Mouse (Mus musculus) C2C12 (cell line): ENCODE measurements around the gene Csf2rb2. TPM values are rescaled to one million over a fixed set of nuclear protein-coding genes. Genes with fewer than 3 reads are reported as not detected.

Experiments
- H3K27me3 ChIP-seq: one replicate; pipeline ENCODE4 v1.6.1; 2011; ENCODE audit not compliant: control insufficient read depth, insufficient read depth, insufficient read length
- H3K36me3 ChIP-seq: one replicate; pipeline ENCODE4 v1.6.1; 2011; ENCODE audit not compliant: control insufficient read depth, insufficient read depth
- H3K4me3 ChIP-seq: one replicate; pipeline ENCODE4 v1.5.1; 2011; ENCODE audit warnings: mild to moderate bottlenecking, control low read depth; ENCODE audit not compliant: poor library complexity, insufficient read depth, severe bottlenecking
- H3K79me2 ChIP-seq: one replicate; pipeline ENCODE4 v1.6.1; 2011; ENCODE audit not compliant: control insufficient read depth, insufficient read depth
- H3K79me3 ChIP-seq: one replicate; pipeline ENCODE4 v1.6.1; 2011; ENCODE audit warnings: low read depth, control low read depth
- H3ac ChIP-seq: one replicate; pipeline ENCODE3; 2011; ENCODE audit warnings: low read depth; ENCODE audit not compliant: control insufficient read depth, insufficient read length
- CEBPB ChIP-seq: IDR thresholded peaks from one replicate; pipeline ENCODE4 v1.6.1; 2011; ENCODE audit warnings: low read depth, mild to moderate bottlenecking, control low read depth, moderate library complexity
- CTCF ChIP-seq: IDR thresholded peaks from one replicate; pipeline ENCODE4 v1.5.1; 2011; ENCODE audit not compliant: control insufficient read depth, insufficient read depth, insufficient read length
- FOSL1 ChIP-seq: IDR thresholded peaks from one replicate; pipeline ENCODE4 v1.8.0; 2011; ENCODE audit warnings: mild to moderate bottlenecking, low read length; ENCODE audit not compliant: poor library complexity, insufficient read depth, severe bottlenecking
- MAX ChIP-seq: IDR thresholded peaks from one replicate; pipeline ENCODE4 v1.6.1; 2011; ENCODE audit warnings: mild to moderate bottlenecking, control low read depth
- MYOD1 ChIP-seq: IDR thresholded peaks from one replicate; pipeline ENCODE4 v1.6.1; 2011; ENCODE audit warnings: low read depth; ENCODE audit not compliant: control insufficient read depth, insufficient read length
- MYOG ChIP-seq: IDR thresholded peaks from one replicate; pipeline ENCODE4 v1.6.1; 2011; ENCODE audit not compliant: control insufficient read depth, insufficient read length; ENCODE audit errors: extremely low read depth
- USF1 ChIP-seq: IDR thresholded peaks from one replicate; pipeline ENCODE4 v1.6.1; 2011; ENCODE audit warnings: low read depth, mild to moderate bottlenecking, control low read depth, moderate library complexity
- microRNA-seq: library from miRNA; unstranded; fragments of <30 nt; microRNA quantifications from one replicate; pipeline ENCODE4, GENCODE M21; 2019; ENCODE audit warnings: borderline microRNAs expressed
- polyA plus RNA-seq: library from polyadenylated mRNA; unstranded; fragments of >200 nt; fragmentation: generic; extraction: Trizol; gene quantifications from one replicate; pipeline ENCODE4 v1.2.1, GENCODE M21; 2012; ENCODE audit warnings: missing spikeins

Gene Csf2rb2
- polyA plus RNA-seq, 1 experiment: 0.08 TPM

DNA sequence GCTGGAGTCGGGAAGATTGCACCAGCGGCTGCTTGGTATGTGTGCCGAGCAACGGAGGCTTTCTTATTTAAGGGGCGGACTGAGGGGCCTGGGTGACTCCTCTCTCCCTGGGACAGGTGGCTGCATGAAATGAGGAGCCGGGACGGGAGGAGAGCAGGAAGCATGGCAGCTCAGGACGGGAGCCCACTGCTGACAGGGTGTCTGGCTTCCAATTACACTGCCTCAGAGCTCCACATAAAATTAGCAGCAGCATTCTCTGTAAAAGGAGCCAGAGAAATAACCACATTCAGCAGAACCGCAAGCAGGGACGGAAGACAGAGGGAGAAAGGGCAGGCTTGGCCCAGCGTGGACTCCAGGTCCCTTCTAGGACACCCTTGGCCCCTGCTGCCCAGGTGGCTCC, 64.2 kb downstream of the Csf2rb2 start:
- H3K79me2 ChIP-seq: no peaks in the 10 kb centered on the region
- no peak overlapping the region for H3K4me3 ChIP-seq
- TF ChIP-seq MAX (no peak), CTCF (no peak)
- no peak overlapping the region for H3ac ChIP-seq
- H3K36me3 ChIP-seq: no peaks in the 10 kb centered on the region
- H3K27me3 ChIP-seq: peaks cover 77% of the 10 kb centered on the region
- H3K79me3 ChIP-seq: no peaks in the 10 kb centered on the region

GRCm38 (mm10) chr15:78239956-78240617, 65.4 kb downstream of the Csf2rb2 start:
- H3K79me3 ChIP-seq: no peaks in the 10 kb centered on the region
- no peak for TF ChIP-seq MAX
- TF ChIP-seq FOSL1: no peak
- no peak for TF ChIP-seq CTCF
- no peak for TF ChIP-seq USF1
- no peak for TF ChIP-seq MYOD1
- TF ChIP-seq CEBPB: no peak
- TF ChIP-seq MYOG: no peak
- H3K36me3 ChIP-seq: no peaks in the 10 kb centered on the region
- H3K4me3 ChIP-seq: no peak overlapping the region
- no peak overlapping the region for H3ac ChIP-seq
- no peaks in the 10 kb centered on the region for H3K79me2 ChIP-seq
- H3K27me3 ChIP-seq: peaks cover 74% of the 10 kb centered on the region

- TF ChIP-seq CTCF: peak; percentile 91
- TF ChIP-seq USF1: no peak
- Histone ChIP-seq H3K27me3 (peaks cover 68% of the 10 kb centered on the region), H3K79me2 (no peaks in the 10 kb centered on the region), H3K79me3 (no peaks in the 10 kb centered on the region), H3ac (no peak overlapping the region), H3K4me3 (no peak overlapping the region), H3K36me3 (no peaks in the 10 kb centered on the region)
These were observed 66.1 kb downstream of the Csf2rb2 start for GRCm38 (mm10) chr15:78239453-78239852.

- no peak overlapping the region for H3K4me3 ChIP-seq
These were observed 70.6 kb downstream of the Csf2rb2 start for GRCm38 (mm10) chr15:78234823-78235509.

More at GRCm38 (mm10) chr15:78234823-78235509, 70.6 kb downstream of the Csf2rb2 start:
- H3K79me3 ChIP-seq: no peaks in the 10 kb centered on the region
- H3ac ChIP-seq: no peak overlapping the region
- peaks cover 30% of the 10 kb centered on the region for H3K27me3 ChIP-seq
- no peaks in the 10 kb centered on the region for H3K79me2 ChIP-seq
- TF ChIP-seq MAX: no peak
- no peak for TF ChIP-seq USF1
- TF ChIP-seq FOSL1: no peak
- no peak for TF ChIP-seq CTCF
- TF ChIP-seq MYOG: no peak
- TF ChIP-seq MYOD1: no peak
- TF ChIP-seq CEBPB: no peak
- no peaks in the 10 kb centered on the region for H3K36me3 ChIP-seq

Small RNA genes lying within 50 kb of the gene (microRNA-seq; reads per million reads assigned to microRNA genes)
- not detected for gene Mir7676-1
- gene Mir7676-2: not detected

Other genes with a start within 250 kb of the Csf2rb2 start
- gene Cacng2, start 185.7 kb downstream of the Csf2rb2 start, polyA plus RNA-seq: 0.02 TPM
- gene Ift27, start 131.6 kb downstream of the Csf2rb2 start, polyA plus RNA-seq: 34.5 TPM
- 0.06 TPM for gene Pvalb, start 99.3 kb downstream of the Csf2rb2 start, polyA plus RNA-seq
- 0.67 TPM for gene Ncf4, start 60.9 kb downstream of the Csf2rb2 start, polyA plus RNA-seq
- gene Csf2rb, start 20.0 kb upstream of the Csf2rb2 start, polyA plus RNA-seq: 0.23 TPM
- gene Tex33, start 90.2 kb upstream of the Csf2rb2 start, polyA plus RNA-seq: not detected
- 21.4 TPM for gene Tst, start 100.2 kb upstream of the Csf2rb2 start, polyA plus RNA-seq
- 44.7 TPM for gene Mpst, start 100.7 kb upstream of the Csf2rb2 start, polyA plus RNA-seq
- 228 TPM for gene Kctd17, start 122.8 kb upstream of the Csf2rb2 start, polyA plus RNA-seq
- gene Tmprss6, start 162.9 kb upstream of the Csf2rb2 start, polyA plus RNA-seq: 0.06 TPM
- gene Il2rb, start 189.6 kb upstream of the Csf2rb2 start, polyA plus RNA-seq: 0.01 TPM
- 17.5 TPM for gene C1qtnf6, start 225.7 kb upstream of the Csf2rb2 start, polyA plus RNA-seq
- gene Sstr3, start 239.0 kb upstream of the Csf2rb2 start, polyA plus RNA-seq: not detected